Mouse (Mus musculus) gastrocnemius, adult 2 months (tissue): Measurements from ENCODE around the gene Pold3. TPM values are rescaled to one million over a fixed set of nuclear protein-coding genes. Genes with fewer than 3 reads are reported as not detected.
"Not testable (repeated sequence)": the region's sequence is repeated elsewhere in the genome, so short reads cannot be mapped to it uniquely, and the experiment has no call there.

Experiments used
- DNase-seq: peaks from one replicate; pipeline ENCODE4 v3.0.0; 2022
- H3K27ac ChIP-seq: fragments of 200-600 bp; 2 replicates; pipeline ENCODE4 v1.8.1; 2022; ENCODE audit warnings: mild to moderate bottlenecking
- H3K4me3 ChIP-seq: fragments of 200-600 bp; 2 replicates; pipeline ENCODE4 v1.8.1; 2022; ENCODE audit warnings: mild to moderate bottlenecking, moderate library complexity
- CTCF ChIP-seq: fragments of 200-600 bp; IDR thresholded peaks from 2 replicates; pipeline ENCODE4 v1.8.1; 2022; ENCODE audit warnings: antibody characterized with exemption, mild to moderate bottlenecking, moderate library complexity
- intact Hi-C: fragments of 180-260 bp; cut with DNase I; formaldehyde crosslinking; loops from one replicate; pipeline ENCODE4 v1.15.1; 2025
- total RNA-seq, 2 experiments: library from RNA; stranded (reverse); gene quantifications; 2 replicates each; pipeline ENCODE4 v1.2.3; 2021

Gene Pold3
- total RNA-seq, 2 experiments from 2014 or later, result 5.6 to 6.3 TPM

GRCm38 (mm10) chr7:100086891-100087290 is 34.5 kb downstream of the Pold3 start:
- intact Hi-C loops, result no loop called here
- Histone ChIP-seq H3K27ac (no peak overlapping the region), H3K4me3 (no peak overlapping the region)
- peak; percentile 58 for DNase-seq
- TF ChIP-seq CTCF, result no peak

GRCm38 (mm10) chr7:100086159-100086755 is 35.1 kb downstream of the Pold3 start:
- no peak for DNase-seq
- H3K27ac ChIP-seq, result no peak overlapping the region
- H3K4me3 ChIP-seq, result no peak overlapping the region
- TF ChIP-seq CTCF, result no peak
- intact Hi-C loops, result no loop called here

- intact Hi-C loops, result no loop called here
- no peak overlapping the region for H3K27ac ChIP-seq
- no peak overlapping the region for H3K4me3 ChIP-seq
- TF ChIP-seq CTCF, result no peak
- DNase-seq, result no peak
Observed at GRCm38 (mm10) chr7:100083812-100084211, 37.6 kb downstream of the Pold3 start.

- no peak for TF ChIP-seq CTCF
- no peak overlapping the region for H3K4me3 ChIP-seq
- no peak for DNase-seq
- H3K27ac ChIP-seq, result no peak overlapping the region
- intact Hi-C loops, result no loop called here
Observed at GRCm38 (mm10) chr7:100082836-100083235, 38.5 kb downstream of the Pold3 start.

GRCm38 (mm10) chr7:100080087-100080781 is 41.1 kb downstream of the Pold3 start:
- no peak for TF ChIP-seq CTCF
- DNase-seq, result no peak
- H3K4me3 ChIP-seq, result no peak overlapping the region
- H3K27ac ChIP-seq, result no peak overlapping the region
- intact Hi-C loops, result no loop called here

GRCm38 (mm10) chr7:100077071-100077470 is 44.3 kb downstream of the Pold3 start:
- no peak for TF ChIP-seq CTCF
- no peak overlapping the region for H3K4me3 ChIP-seq
- no peak for DNase-seq
- H3K27ac ChIP-seq, result no peak overlapping the region
- intact Hi-C loops, result no loop called here

GRCm38 (mm10) chr7:100076296-100076695 is 45.1 kb downstream of the Pold3 start:
- DNase-seq, result no peak
- H3K4me3 ChIP-seq, result no peak overlapping the region
- no peak for TF ChIP-seq CTCF
- 0 out of 2 replicates have a peak overlapping the region, but pooled peaks have one; percentile 8 for H3K27ac ChIP-seq
- intact Hi-C loops, result no loop called here

- TF ChIP-seq CTCF, result no peak
- peak; percentile 83 for DNase-seq
- no peak overlapping the region for H3K4me3 ChIP-seq
- H3K27ac ChIP-seq, result 0 out of 2 replicates have a peak overlapping the region, but pooled peaks have one; percentile 38
- intact Hi-C loops, result no loop called here
Observed at GRCm38 (mm10) chr7:100073959-100074358, 47.4 kb downstream of the Pold3 start.

- intact Hi-C loops, DNase-seq, H3K4me3 ChIP-seq, H3K27ac ChIP-seq: not testable (repeated sequence)
Observed at GRCm38 (mm10) chr7:100052991-100053390, 68.4 kb downstream of the Pold3 start.

- no peak overlapping the region for H3K4me3 ChIP-seq
- no peak for TF ChIP-seq CTCF
- intact Hi-C loops, result no loop called here
Observed at GRCm38 (mm10) chr7:100051904-100052303, 69.5 kb downstream of the Pold3 start.

GRCm38 (mm10) chr7:100046486-100046885 is 74.9 kb downstream of the Pold3 start:
- TF ChIP-seq CTCF, result no peak
- H3K27ac ChIP-seq, result 0 out of 2 replicates have a peak overlapping the region, but pooled peaks have one; percentile 20
- peak; percentile 13 for DNase-seq
- intact Hi-C loops, result no loop called here
- H3K4me3 ChIP-seq, result no peak overlapping the region

More at GRCm38 (mm10) chr7:100051904-100052303, 69.5 kb downstream of the Pold3 start:
- peak; percentile 36 for DNase-seq
- H3K27ac ChIP-seq, result no peak overlapping the region

GRCm38 (mm10) chr7:100043605-100044031 is 77.7 kb downstream of the Pold3 start:
- no peak for TF ChIP-seq CTCF
- peak overlapping the region; percentile 16; the same call in 1 of the 2 replicates for H3K27ac ChIP-seq
- intact Hi-C loops, result no loop called here
- no peak overlapping the region for H3K4me3 ChIP-seq
- DNase-seq, result peak; percentile 78

- Histone ChIP-seq H3K27ac (0 out of 2 replicates have a peak overlapping the region, but pooled peaks have one; percentile 16), H3K4me3 (no peak overlapping the region)
- intact Hi-C loops, result no loop called here
- peak; percentile 17 for DNase-seq
- no peak for TF ChIP-seq CTCF
Observed at GRCm38 (mm10) chr7:100043096-100043495, 78.3 kb downstream of the Pold3 start.
